Mouse (Mus musculus) left cerebral cortex, postnatal 14 days (tissue): Measurements from ENCODE around the gene Anapc16. TPM values are rescaled to one million over a fixed set of nuclear protein-coding genes. Genes with fewer than 3 reads are reported as not detected.

Source experiments
- total RNA-seq, 2 experiments: library from RNA; stranded (reverse); gene quantifications; 2 replicates each; pipeline ENCODE4 v1.2.3; 2021

Anapc16 gene
- total RNA-seq, 2 experiments from 2014 or later, result 60.8 to 67.3 TPM

Other genes starting within 250 kb of the Anapc16 start
- 10 to 100 TPM; 46.3 to 50.6 TPM for gene Dnajb12, start 123.6 kb downstream of the Anapc16 start, total RNA-seq
- 10 to 100 TPM; 52.5 to 76.3 TPM for gene Ddit4, start 51.3 kb downstream of the Anapc16 start, total RNA-seq
- 10 to 100 TPM; 18.1 to 19.4 TPM for gene Ascc1, start 330 bp downstream of the Anapc16 start, total RNA-seq
- 100 to 1,000 TPM; 564 to 596 TPM for gene Spock2, start 103.1 kb upstream of the Anapc16 start, total RNA-seq
- gene Chst3, start 216.1 kb upstream of the Anapc16 start, total RNA-seq, result 1 to 10 TPM; 2.2 to 2.6 TPM